Mouse (Mus musculus) limb, embryonic 15.5 days (tissue): ENCODE results near the gene Gm27021. TPM values are rescaled to one million over a fixed set of nuclear protein-coding genes. Genes with fewer than 3 reads are reported as not detected.

Experiments
- ATAC-seq: fragments of 200-750 bp; cut with Nextera tagmentation; 2 replicates; pipeline ENCODE4 v1.8.0; 2017; ENCODE audit warnings: low read depth, moderate TSS enrichment; ENCODE audit not compliant: insufficient number of reproducible peaks, low FRiP score, low TSS enrichment
- H3K27ac ChIP-seq: fragments of 300-500 bp; sonication (generic); 2 replicates; pipeline ENCODE4 v1.5.1; 2015; ENCODE audit warnings: moderate library complexity, mild to moderate bottlenecking, inconsistent platforms
- H3K27me3 ChIP-seq: fragments of 300-500 bp; sonication (generic); 2 replicates; pipeline ENCODE4 v1.6.1; 2015; ENCODE audit warnings: inconsistent platforms
- H3K36me3 ChIP-seq: fragments of 300-500 bp; sonication (generic); 2 replicates; pipeline ENCODE4 v1.6.1; 2015; ENCODE audit warnings: inconsistent platforms
- H3K4me1 ChIP-seq: fragments of 300-500 bp; sonication (generic); 2 replicates; pipeline ENCODE4 v1.6.1; 2015; ENCODE audit warnings: inconsistent platforms
- H3K4me2 ChIP-seq: fragments of 300-500 bp; sonication (generic); 2 replicates; pipeline ENCODE4 v1.6.1; 2015; ENCODE audit warnings: mild to moderate bottlenecking, inconsistent platforms
- H3K4me3 ChIP-seq: fragments of 300-500 bp; sonication (generic); 2 replicates; pipeline ENCODE4 v1.5.1; 2015; ENCODE audit warnings: mild to moderate bottlenecking, inconsistent platforms
- H3K9ac ChIP-seq: fragments of 300-500 bp; sonication (generic); 2 replicates; pipeline ENCODE4 v1.6.1; 2015; ENCODE audit warnings: inconsistent platforms
- H3K9me3 ChIP-seq: fragments of 300-500 bp; sonication (generic); 2 replicates; pipeline ENCODE4 v1.6.1; 2016; ENCODE audit warnings: inconsistent platforms
- WGBS: fragments of 180-500 bp; shearing (Covaris S2); methylation state at CpG from one replicate; pipeline ENCODE4 v1.1.7; 2015; 5-methylcytosine and 5-hydroxymethylcytosine counted together
- polyA plus RNA-seq: library from polyadenylated mRNA; unstranded; fragments of >200 nt; fragmentation: Nextera tagmentation; extraction: Ambion mirVana; gene quantifications from 2 replicates; pipeline ENCODE4 v1.2.1, GENCODE M21; 2015

The Gm27021 gene
- polyA plus RNA-seq, 1 experiment from 2014 or later = 5.0 TPM

GRCm38 (mm10) chr8:120588908-120589771, 78.7 kb downstream of the Gm27021 start, which contains the start of gene Gins2:
Gene Gins2 (minus strand): TSS chr8:120589304.
- WGBS = under 1% methylated on average over 67 of the region's 67 CpGs
- Histone ChIP-seq H3K36me3 (peaks cover 16% of the 10 kb centered on the region), H3K4me2 (peak within 1 kb of the TSS; percentile 86)

GRCm38 (mm10) chr8:120585521-120585920, 82.4 kb downstream of the Gm27021 start:
- H3K4me3 ChIP-seq = no peak overlapping the region
- H3K27me3 ChIP-seq = no peaks in the 10 kb centered on the region
- peaks cover 22% of the 10 kb centered on the region for H3K4me1 ChIP-seq
- WGBS = 90% methylated on average over 10 of the region's 10 CpGs
- H3K27ac ChIP-seq = no peak overlapping the region
- no peak for ATAC-seq
- H3K4me2 ChIP-seq = no peak overlapping the region
- peaks cover 39% of the 10 kb centered on the region for H3K36me3 ChIP-seq
- no peak overlapping the region for H3K9ac ChIP-seq
- H3K9me3 ChIP-seq = no peaks in the 10 kb centered on the region

More at GRCm38 (mm10) chr8:120588908-120589771, 78.7 kb downstream of the Gm27021 start, which contains the start of gene Gins2:
- Histone ChIP-seq H3K27ac (peak within 1 kb of the TSS; percentile 74), H3K4me3 (peak within 1 kb of the TSS; percentile 65), H3K4me1 (peaks cover 22% of the 10 kb centered on the region), H3K9me3 (no peaks in the 10 kb centered on the region), H3K9ac (peak within 1 kb of the TSS; percentile 64), H3K27me3 (no peaks in the 10 kb centered on the region)
- peak; percentile 100 for ATAC-seq

- H3K9me3 ChIP-seq = no peaks in the 10 kb centered on the region
- 94% methylated on average over 8 of the region's 8 CpGs for WGBS
Measured at GRCm38 (mm10) chr8:120581811-120582210, 86.1 kb downstream of the Gm27021 start.

GRCm38 (mm10) chr8:120581329-120581728, 86.5 kb downstream of the Gm27021 start:
- ATAC-seq = no peak
- H3K4me1 ChIP-seq = no peaks in the 10 kb centered on the region
- H3K9me3 ChIP-seq = no peaks in the 10 kb centered on the region
- no peak overlapping the region for H3K9ac ChIP-seq
- 92% methylated on average over 12 of the region's 12 CpGs for WGBS
- no peak overlapping the region for H3K4me2 ChIP-seq
- no peaks in the 10 kb centered on the region for H3K27me3 ChIP-seq
- H3K36me3 ChIP-seq = peaks cover 79% of the 10 kb centered on the region
- no peak overlapping the region for H3K4me3 ChIP-seq
- no peak overlapping the region for H3K27ac ChIP-seq

More at GRCm38 (mm10) chr8:120581811-120582210, 86.1 kb downstream of the Gm27021 start:
- no peak for ATAC-seq
- H3K27ac ChIP-seq = no peak overlapping the region
- peaks cover 74% of the 10 kb centered on the region for H3K36me3 ChIP-seq
- H3K9ac ChIP-seq = no peak overlapping the region
- no peaks in the 10 kb centered on the region for H3K27me3 ChIP-seq
- no peak overlapping the region for H3K4me3 ChIP-seq
- peaks cover under 1% of the 10 kb centered on the region; the same call in 1 of the 2 replicates for H3K4me1 ChIP-seq
- no peak overlapping the region for H3K4me2 ChIP-seq

- WGBS = 83% methylated on average over 8 of the region's 8 CpGs
- H3K9me3 ChIP-seq = no peaks in the 10 kb centered on the region
- no peak overlapping the region for H3K27ac ChIP-seq
Measured at GRCm38 (mm10) chr8:120580336-120581000, 87.4 kb downstream of the Gm27021 start.

GRCm38 (mm10) chr8:120577821-120578220, 90.1 kb downstream of the Gm27021 start:
- Histone ChIP-seq H3K4me3 (no peak overlapping the region), H3K9ac (no peak overlapping the region), H3K9me3 (no peaks in the 10 kb centered on the region), H3K4me1 (peaks cover 22% of the 10 kb centered on the region), H3K27me3 (no peaks in the 10 kb centered on the region), H3K27ac (no peak overlapping the region), H3K4me2 (no peak overlapping the region), H3K36me3 (peaks cover 98% of the 10 kb centered on the region)
- ATAC-seq = no peak
- 90% methylated on average over 17 of the region's 17 CpGs for WGBS

More at GRCm38 (mm10) chr8:120580336-120581000, 87.4 kb downstream of the Gm27021 start:
- peaks cover 83% of the 10 kb centered on the region for H3K36me3 ChIP-seq
- no peak overlapping the region for H3K4me3 ChIP-seq
- no peak overlapping the region for H3K4me2 ChIP-seq
- no peak for ATAC-seq
- no peak overlapping the region for H3K9ac ChIP-seq
- H3K27me3 ChIP-seq = no peaks in the 10 kb centered on the region
- H3K4me1 ChIP-seq = no peaks in the 10 kb centered on the region

- Histone ChIP-seq H3K9ac (no peak overlapping the region), H3K36me3 (peaks cover 98% of the 10 kb centered on the region), H3K9me3 (no peaks in the 10 kb centered on the region), H3K4me2 (no peak overlapping the region), H3K4me3 (no peak overlapping the region), H3K4me1 (peaks cover 24% of the 10 kb centered on the region), H3K27me3 (no peaks in the 10 kb centered on the region), H3K27ac (no peak overlapping the region)
- no peak for ATAC-seq
- 55% methylated on average over 9 of the region's 9 CpGs for WGBS
Measured at GRCm38 (mm10) chr8:120575801-120576200, 92.1 kb downstream of the Gm27021 start.

GRCm38 (mm10) chr8:120574941-120575340, 92.9 kb downstream of the Gm27021 start:
- WGBS = 63% methylated on average over 19 of the region's 19 CpGs
- ATAC-seq = no peak; the same call in 1 of the 2 replicates
- Histone ChIP-seq H3K9me3 (no peaks in the 10 kb centered on the region), H3K36me3 (peaks cover 94% of the 10 kb centered on the region), H3K4me1 (peaks cover 26% of the 10 kb centered on the region), H3K27ac (0 out of 2 replicates have a peak overlapping the region, but pooled peaks have one; percentile 11), H3K4me3 (no peak overlapping the region), H3K27me3 (no peaks in the 10 kb centered on the region), H3K4me2 (no peak overlapping the region), H3K9ac (no peak overlapping the region)

- no peak for ATAC-seq
Measured at GRCm38 (mm10) chr8:120573866-120574265, 94.0 kb downstream of the Gm27021 start.

GRCm38 (mm10) chr8:120572534-120572933, 95.3 kb downstream of the Gm27021 start:
- 85% methylated on average over 21 of the region's 21 CpGs for whole genome bisulfite sequencing
- Histone ChIP-seq H3K4me2 (no peak overlapping the region), H3K4me1 (peaks cover 26% of the 10 kb centered on the region)

More at GRCm38 (mm10) chr8:120573866-120574265, 94.0 kb downstream of the Gm27021 start:
- Histone ChIP-seq H3K4me1 (peaks cover 26% of the 10 kb centered on the region), H3K9me3 (no peaks in the 10 kb centered on the region), H3K4me3 (no peak overlapping the region), H3K27me3 (no peaks in the 10 kb centered on the region), H3K9ac (no peak overlapping the region), H3K4me2 (no peak overlapping the region), H3K36me3 (peaks cover 94% of the 10 kb centered on the region), H3K27ac (no peak overlapping the region)
- 74% methylated on average over 11 of the region's 11 CpGs for WGBS

GRCm38 (mm10) chr8:120571561-120571960, 96.3 kb downstream of the Gm27021 start:
- no peak for ATAC-seq
- H3K4me1 ChIP-seq = peaks cover 30% of the 10 kb centered on the region
- H3K4me3 ChIP-seq = no peak overlapping the region
- no peak overlapping the region for H3K4me2 ChIP-seq
- H3K9ac ChIP-seq = no peak overlapping the region
- no peaks in the 10 kb centered on the region for H3K27me3 ChIP-seq
- no peaks in the 10 kb centered on the region for H3K9me3 ChIP-seq
- H3K27ac ChIP-seq = no peak overlapping the region
- 89% methylated on average over 8 of the region's 8 CpGs for WGBS
- H3K36me3 ChIP-seq = peaks cover 94% of the 10 kb centered on the region

More at GRCm38 (mm10) chr8:120572534-120572933, 95.3 kb downstream of the Gm27021 start:
- Histone ChIP-seq H3K27ac (no peak overlapping the region), H3K9ac (no peak overlapping the region), H3K9me3 (no peaks in the 10 kb centered on the region), H3K27me3 (no peaks in the 10 kb centered on the region), H3K4me3 (no peak overlapping the region), H3K36me3 (peaks cover 94% of the 10 kb centered on the region)
- ATAC-seq = no peak
